Mouse (Mus musculus): ENCODE results near the gene Rasgef1a. TPM values are rescaled to one million over a fixed set of nuclear protein-coding genes. Genes with fewer than 3 reads are reported as not detected.

The Rasgef1a gene
- polyA plus RNA-seq, 1 experiment from 2014 or later = 0.19 TPM

DNA sequence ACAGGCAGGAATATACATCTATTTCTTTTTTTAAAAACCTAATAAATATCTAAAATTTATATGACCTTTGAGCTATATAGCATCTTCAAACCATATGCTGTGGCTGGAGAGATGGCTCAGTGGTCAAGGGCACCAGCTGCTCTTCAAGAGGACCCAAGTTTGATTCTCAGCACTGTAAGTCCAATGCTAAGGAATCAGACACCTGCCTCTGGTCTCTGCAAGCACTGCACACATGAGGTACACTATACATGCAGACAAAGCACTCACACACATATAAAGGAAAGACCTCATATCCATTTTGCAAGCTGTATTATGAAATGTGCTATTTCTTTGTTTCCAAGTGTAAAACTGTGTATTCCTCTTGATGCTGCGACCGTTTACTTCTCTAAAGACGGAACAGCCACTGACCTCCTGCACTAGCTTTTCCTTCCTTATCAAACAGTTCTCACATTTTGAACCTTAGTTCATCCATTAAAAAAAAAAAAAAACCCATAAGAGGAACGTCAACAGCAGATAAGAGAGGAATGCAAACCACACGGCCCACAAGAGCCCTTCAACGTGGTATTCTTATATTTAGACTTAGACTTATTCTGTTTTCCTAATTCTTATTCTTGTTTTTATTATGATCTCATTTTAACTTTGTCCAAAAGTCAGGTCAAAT lies 116.7 kb downstream of the Rasgef1a start:
- H3K9ac ChIP-seq (ENCODE audit: low read length) = no peak overlapping the region
- TF ChIP-seq CTCF (IDR thresholded peaks at IDR 0.05; ENCODE audit: low read depth) = no peak
- ATAC-seq (ENCODE audit: low FRiP score, low TSS enrichment) (no peak), DNase-seq (ENCODE audit: low spot score) (no peak)
- H3K9me3 ChIP-seq (ENCODE audit: control insufficient read depth, low read length) = no peaks in the 10 kb centered on the region
- no peaks in the 10 kb centered on the region for H3K4me1 ChIP-seq (replicated peaks; ENCODE audit: control insufficient read depth, insufficient read depth)
- H3K36me3 ChIP-seq (ENCODE audit: control insufficient read depth, insufficient read depth, low read length) = 0 out of 2 replicates have a peak, but pooled peaks cover 2% of the 10 kb centered on the region
- H3K27ac ChIP-seq (replicated peaks) = no peak overlapping the region
- no peaks in the 10 kb centered on the region for H3K27me3 ChIP-seq (ENCODE audit: control insufficient read depth, insufficient read depth, low read length)
- H3K4me2 ChIP-seq (replicated peaks; ENCODE audit: low read depth) = no peak overlapping the region
- 42% methylated on average over 6 of the region's 6 CpGs for WGBS
- H3K4me3 ChIP-seq (ENCODE audit: low read depth, low read length) = no peak overlapping the region

DNA sequence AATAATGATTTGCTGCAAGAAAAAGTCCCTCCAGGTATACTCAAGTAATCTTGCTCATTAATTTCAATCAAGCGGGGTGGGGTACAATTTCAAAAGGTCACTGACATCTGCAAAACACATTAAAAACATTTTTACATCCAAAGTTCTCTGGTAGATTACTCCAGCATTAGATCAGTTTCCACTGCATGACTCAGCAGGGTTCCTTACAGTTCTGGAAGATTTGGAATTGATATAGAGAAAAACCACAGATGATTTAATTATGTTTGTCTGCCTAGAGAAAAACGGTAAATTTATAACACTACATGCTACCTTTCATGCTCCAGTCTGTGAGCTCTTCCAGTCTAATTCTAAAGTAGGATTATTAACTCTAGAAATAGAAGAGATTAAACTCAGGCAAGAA lies 118.8 kb downstream of the Rasgef1a start:
- no peaks in the 10 kb centered on the region for H3K36me3 ChIP-seq (ENCODE audit: control insufficient read depth, insufficient read depth, low read length)
- WGBS = 55% methylated on average over 2 of the region's 2 CpGs

DNA sequence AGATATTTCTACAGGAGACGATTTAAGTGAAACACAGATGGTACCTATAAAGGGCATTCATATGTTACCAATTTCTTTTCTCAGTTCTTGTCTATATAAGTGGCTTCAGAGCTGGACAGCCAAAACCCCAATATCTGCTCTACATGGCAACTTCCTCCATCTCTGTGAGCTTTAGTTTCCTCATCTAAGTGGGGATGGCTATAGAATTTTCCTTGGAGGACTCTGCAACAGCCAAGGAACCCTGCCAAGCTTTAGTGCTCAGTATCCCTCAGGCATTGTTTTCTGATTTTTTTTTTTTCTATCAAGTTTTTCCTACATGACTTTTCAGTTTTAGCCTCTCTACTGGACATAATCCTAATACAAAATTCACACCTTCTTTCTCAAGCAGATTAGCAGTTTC lies 123.2 kb downstream of the Rasgef1a start:
- TF ChIP-seq CTCF (IDR thresholded peaks at IDR 0.05; ENCODE audit: low read depth) (no peak), EP300 (optimal IDR thresholded peaks at IDR 0.05) (no peak)
- ATAC-seq (ENCODE audit: low FRiP score, low TSS enrichment) = no peak
- no peak for DNase-seq (ENCODE audit: low spot score)
- H3K9me3 ChIP-seq (ENCODE audit: control insufficient read depth, low read length) = no peaks in the 10 kb centered on the region
- H3K9ac ChIP-seq (ENCODE audit: low read length) = no peak overlapping the region
- H3K4me1 ChIP-seq (replicated peaks; ENCODE audit: control insufficient read depth, insufficient read depth) = no peaks in the 10 kb centered on the region
- no peak overlapping the region for H3K27ac ChIP-seq (replicated peaks)
- H3K36me3 ChIP-seq (ENCODE audit: control insufficient read depth, insufficient read depth, low read length) = no peaks in the 10 kb centered on the region
- no peak overlapping the region for H3K4me3 ChIP-seq (ENCODE audit: low read depth, low read length)
- no peak overlapping the region for H3K4me2 ChIP-seq (replicated peaks; ENCODE audit: low read depth)
- WGBS = 85% methylated on average over 1 of the region's 1 CpGs
- no peaks in the 10 kb centered on the region for H3K27me3 ChIP-seq (ENCODE audit: control insufficient read depth, insufficient read depth, low read length)

More for the DNA sequence above, 118.8 kb downstream of the Rasgef1a start:
- Histone ChIP-seq H3K4me3 (ENCODE audit: low read depth, low read length) (no peak overlapping the region), H3K27ac (replicated peaks) (no peak overlapping the region), H3K9ac (ENCODE audit: low read length) (no peak overlapping the region), H3K27me3 (ENCODE audit: control insufficient read depth, insufficient read depth, low read length) (no peaks in the 10 kb centered on the region), H3K4me1 (replicated peaks; ENCODE audit: control insufficient read depth, insufficient read depth) (no peaks in the 10 kb centered on the region), H3K9me3 (ENCODE audit: control insufficient read depth, low read length) (no peaks in the 10 kb centered on the region), H3K4me2 (replicated peaks; ENCODE audit: low read depth) (no peak overlapping the region)
- TF ChIP-seq EP300 (optimal IDR thresholded peaks at IDR 0.05) (no peak), CTCF (IDR thresholded peaks at IDR 0.05; ENCODE audit: low read depth) (no peak)
- no peak for ATAC-seq (ENCODE audit: low FRiP score, low TSS enrichment)
- no peak for DNase-seq (ENCODE audit: low spot score)

DNA sequence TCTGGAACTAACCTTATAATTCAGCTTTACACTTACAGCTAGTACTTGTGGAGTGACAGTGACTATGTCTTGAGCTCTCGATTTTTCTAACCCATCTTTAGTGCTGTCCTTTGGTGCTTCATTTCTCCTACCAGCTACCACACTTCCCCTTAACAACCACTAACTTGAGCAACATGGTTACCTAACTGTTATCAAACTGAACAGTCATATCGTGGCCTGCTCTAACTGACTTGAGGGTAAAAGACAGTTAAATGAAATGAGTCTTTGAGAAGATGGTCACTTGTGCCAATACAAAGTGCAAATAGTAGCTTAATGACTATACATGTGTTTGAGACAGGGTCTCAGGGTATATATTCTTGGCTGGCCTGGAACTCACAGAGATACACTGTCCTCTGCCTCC lies 125.9 kb downstream of the Rasgef1a start:
- H3K4me2 ChIP-seq (replicated peaks; ENCODE audit: low read depth) = no peak overlapping the region
- TF ChIP-seq CTCF (IDR thresholded peaks at IDR 0.05; ENCODE audit: low read depth) (no peak), EP300 (optimal IDR thresholded peaks at IDR 0.05) (no peak)
- H3K9me3 ChIP-seq (ENCODE audit: control insufficient read depth, low read length) = no peaks in the 10 kb centered on the region
- DNase-seq (ENCODE audit: low spot score) (no peak), ATAC-seq (ENCODE audit: low FRiP score, low TSS enrichment) (no peak)
- no peak overlapping the region for H3K9ac ChIP-seq (ENCODE audit: low read length)
- no peaks in the 10 kb centered on the region for H3K4me1 ChIP-seq (replicated peaks; ENCODE audit: control insufficient read depth, insufficient read depth)
- H3K36me3 ChIP-seq (ENCODE audit: control insufficient read depth, insufficient read depth, low read length) = no peaks in the 10 kb centered on the region
- no peaks in the 10 kb centered on the region for H3K27me3 ChIP-seq (ENCODE audit: control insufficient read depth, insufficient read depth, low read length)
- no peak overlapping the region for H3K4me3 ChIP-seq (ENCODE audit: low read depth, low read length)
- no peak overlapping the region for H3K27ac ChIP-seq (replicated peaks)
- 82% methylated on average over 2 of the region's 2 CpGs for WGBS

DNA sequence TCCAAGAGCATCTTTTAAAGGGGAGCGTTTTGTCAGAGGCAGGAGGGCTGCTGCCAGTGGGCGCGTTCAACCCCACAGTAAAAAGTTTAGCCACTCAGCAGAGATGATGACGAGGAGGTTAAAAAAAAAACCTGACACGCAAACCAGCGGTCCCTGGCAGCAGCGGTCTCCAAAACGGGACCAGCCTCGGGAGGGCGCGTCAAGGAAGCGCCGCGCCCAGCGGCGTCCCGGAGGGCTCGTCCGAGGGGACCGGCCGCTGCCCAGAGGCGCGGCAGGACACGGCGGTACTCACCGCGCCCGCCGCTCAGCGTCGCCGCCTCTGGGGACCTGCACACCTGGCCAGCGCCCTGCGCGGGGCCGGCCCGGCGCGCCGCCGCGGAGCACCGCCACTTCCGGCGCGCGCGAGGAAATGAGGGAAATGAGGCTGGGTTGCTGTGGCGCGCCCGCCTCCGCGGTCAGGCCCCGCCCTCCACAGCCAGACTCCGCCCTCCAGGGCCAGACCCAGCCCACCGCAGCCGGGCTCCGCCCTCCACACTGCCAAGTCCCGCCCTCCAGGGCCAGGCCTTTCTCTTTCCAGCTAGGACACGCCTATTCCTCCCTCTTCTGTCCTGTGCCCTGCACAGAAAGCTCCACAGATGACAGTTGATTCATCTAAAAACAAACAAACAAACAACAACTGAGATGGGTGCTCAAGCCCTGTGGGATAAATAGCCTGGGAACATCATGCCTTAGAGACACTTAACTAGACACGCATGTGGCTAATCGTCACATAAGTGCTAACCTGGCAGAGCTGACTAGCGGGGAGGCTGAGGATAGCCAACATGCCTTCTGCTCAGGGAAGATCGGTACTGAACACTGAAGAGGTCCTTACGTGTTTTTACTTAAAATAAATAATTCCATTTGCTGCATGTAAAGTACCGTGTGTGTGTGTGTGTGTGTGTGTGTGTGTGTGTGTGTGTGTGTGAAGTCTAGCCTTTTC lies 127.8 kb downstream of the Rasgef1a start, which contains the start of gene Csgalnact2:
Gene Csgalnact2 (minus strand): TSS at position 410 of the 979 bp plus-strand sequence.
- no peaks in the 10 kb centered on the region for H3K27me3 ChIP-seq (ENCODE audit: control insufficient read depth, insufficient read depth, low read length)
- no peaks in the 10 kb centered on the region for H3K9me3 ChIP-seq (ENCODE audit: control insufficient read depth, low read length)
- no peak for TF ChIP-seq EP300 (optimal IDR thresholded peaks at IDR 0.05)
- TF ChIP-seq CTCF (IDR thresholded peaks at IDR 0.05; ENCODE audit: low read depth) = peak; percentile 30
- H3K4me1 ChIP-seq (replicated peaks; ENCODE audit: control insufficient read depth, insufficient read depth) = no peaks in the 10 kb centered on the region
- 5% methylated on average over 55 of the region's 66 CpGs for WGBS
- H3K4me3 ChIP-seq (ENCODE audit: low read depth, low read length) = peak within 1 kb of the TSS; percentile 83
- H3K9ac ChIP-seq (ENCODE audit: low read length) = peak within 1 kb of the TSS; percentile 74
- no peaks in the 10 kb centered on the region for H3K36me3 ChIP-seq (ENCODE audit: control insufficient read depth, insufficient read depth, low read length)
- ATAC-seq (ENCODE audit: low FRiP score, low TSS enrichment) = peak; percentile 100
- DNase-seq (ENCODE audit: low spot score) = peak; percentile 97
- H3K27ac ChIP-seq (replicated peaks) = peak within 1 kb of the TSS; percentile 84
- peak within 1 kb of the TSS; percentile 66 for H3K4me2 ChIP-seq (replicated peaks; ENCODE audit: low read depth)
